Mouse (Mus musculus) brain, adult 2 months (tissue): Measurements from ENCODE around the gene Cd320.

Experiments
- DNase-seq: peaks from one replicate; pipeline ENCODE4 v3.0.0; 2011; ENCODE audit warnings: low read depth, low spot score

Cd320 gene

DNA sequence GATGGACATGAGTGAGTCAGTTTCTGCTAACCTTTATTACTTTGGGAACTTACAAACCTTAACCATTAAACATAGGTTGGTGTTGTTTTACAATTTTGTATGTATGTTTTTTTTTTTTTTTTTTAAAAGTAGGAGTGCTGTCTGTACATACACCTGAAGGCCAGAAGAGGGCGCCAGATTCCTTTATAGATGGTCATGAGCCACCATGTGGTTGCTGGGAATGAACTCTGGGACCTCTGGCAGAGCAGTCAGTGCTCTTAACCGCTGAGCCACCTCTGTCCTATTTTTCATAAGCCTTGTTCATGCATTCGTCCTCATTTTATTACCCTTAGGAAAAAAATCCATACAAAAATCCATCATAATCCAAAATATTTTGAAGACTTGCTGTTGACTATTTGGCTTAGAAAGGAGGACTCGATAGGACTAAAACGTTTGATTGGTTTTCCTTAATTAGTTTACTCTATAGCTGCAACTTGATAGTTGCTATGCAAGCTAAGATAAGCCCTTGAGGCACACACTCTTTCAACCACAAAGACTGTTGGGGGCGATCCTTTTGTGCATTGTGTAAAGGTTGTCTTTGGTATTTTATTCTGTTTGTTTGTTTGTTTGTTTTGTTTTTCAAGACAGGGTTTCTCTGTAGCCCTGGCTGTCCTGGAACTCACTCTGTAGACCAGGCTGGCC, 54.4 kb downstream of the Cd320 start:
- DNase-seq = peak; percentile 81

- peak; percentile 48 for DNase-seq
Observed at GRCm38 (mm10) chr17:33898193-33898592, 55.3 kb downstream of the Cd320 start.
